Mouse (Mus musculus) hindbrain, embryonic 10.5 days (tissue): ENCODE results near the gene Rfx4. TPM values are rescaled to one million over a fixed set of nuclear protein-coding genes. Genes with fewer than 3 reads are reported as not detected.

ENCODE experiments used
- DNase-seq: peaks from one replicate; pipeline ENCODE4 v3.0.0-alpha.2; 2017; ENCODE audit warnings: low spot score
- H3K27ac ChIP-seq: fragments of 300-500 bp; sonication (generic); 2 replicates; pipeline ENCODE4 v1.5.1; 2016; ENCODE audit warnings: mild to moderate bottlenecking, moderate library complexity
- H3K27me3 ChIP-seq: fragments of 300-500 bp; sonication (generic); 2 replicates; pipeline ENCODE4 v1.6.1; 2016; ENCODE audit warnings: mild to moderate bottlenecking; ENCODE audit not compliant: poor library complexity, insufficient read depth, severe bottlenecking
- H3K36me3 ChIP-seq: fragments of 300-500 bp; sonication (generic); 2 replicates; pipeline ENCODE4 v1.6.1; 2016; ENCODE audit warnings: mild to moderate bottlenecking, moderate library complexity
- H3K4me1 ChIP-seq: fragments of 300-500 bp; sonication (generic); replicated peaks from 2 replicates; pipeline ENCODE4 v1.6.1; 2016; ENCODE audit warnings: mild to moderate bottlenecking
- H3K4me3 ChIP-seq: fragments of 300-500 bp; sonication (generic); 2 replicates; pipeline ENCODE4 v1.5.1; 2016; ENCODE audit warnings: mild to moderate bottlenecking, moderate library complexity
- H3K9me3 ChIP-seq: fragments of 300-500 bp; sonication (generic); 2 replicates; pipeline ENCODE4 v1.6.1; 2016; ENCODE audit warnings: mild to moderate bottlenecking, moderate library complexity
- WGBS: fragments of 180-500 bp; shearing (Covaris S2); methylation state at CpG from one replicate; pipeline ENCODE4 v1.1.7; 2016; 5-methylcytosine and 5-hydroxymethylcytosine counted together
- polyA plus RNA-seq: library from polyadenylated mRNA; unstranded; fragments of >200 nt; fragmentation: Nextera tagmentation; extraction: Ambion mirVana; gene quantifications from 2 replicates; pipeline ENCODE4 v1.2.1, GENCODE M21; 2016

Gene Rfx4
- polyA plus RNA-seq, 1 experiment from 2014 or later: 66.6 TPM

GRCm38 (mm10) chr10:84760118-84761111 is 4.6 kb downstream of the Rfx4 start:
- Histone ChIP-seq H3K36me3 (peaks cover 37% of the 10 kb centered on the region), H3K9me3 (no peaks in the 10 kb centered on the region), H3K4me3 (peak overlapping the region; percentile 77), H3K27ac (peak overlapping the region; percentile 94), H3K4me1 (peaks cover 71% of the 10 kb centered on the region), H3K27me3 (peaks cover 62% of the 10 kb centered on the region)
- 4% methylated on average over 46 of the region's 46 CpGs for WGBS
- DNase-seq: peak; percentile 82

GRCm38 (mm10) chr10:84768766-84769165 is 12.9 kb downstream of the Rfx4 start:
- WGBS: 84% methylated on average over 10 of the region's 10 CpGs
- DNase-seq: no peak
- Histone ChIP-seq H3K9me3 (no peaks in the 10 kb centered on the region), H3K4me1 (peaks cover 25% of the 10 kb centered on the region), H3K36me3 (peaks cover 88% of the 10 kb centered on the region), H3K27ac (no peak overlapping the region), H3K4me3 (no peak overlapping the region), H3K27me3 (no peaks in the 10 kb centered on the region)

- Histone ChIP-seq H3K4me1 (peaks cover 21% of the 10 kb centered on the region), H3K36me3 (peaks cover 98% of the 10 kb centered on the region), H3K27me3 (no peaks in the 10 kb centered on the region), H3K27ac (0 out of 2 replicates have a peak overlapping the region, but pooled peaks have one; percentile 50), H3K4me3 (no peak overlapping the region), H3K9me3 (no peaks in the 10 kb centered on the region)
- 83% methylated on average over 4 of the region's 4 CpGs for WGBS
- DNase-seq: peak; percentile 28
Measured at GRCm38 (mm10) chr10:84772380-84773130, 16.7 kb downstream of the Rfx4 start.

- no peaks in the 10 kb centered on the region for H3K9me3 ChIP-seq
- H3K27me3 ChIP-seq: no peaks in the 10 kb centered on the region
- DNase-seq: no peak
- peaks cover 96% of the 10 kb centered on the region for H3K36me3 ChIP-seq
- 86% methylated on average over 4 of the region's 4 CpGs for WGBS
- peaks cover 19% of the 10 kb centered on the region for H3K4me1 ChIP-seq
- H3K27ac ChIP-seq: no peak overlapping the region
- no peak overlapping the region for H3K4me3 ChIP-seq
Measured at GRCm38 (mm10) chr10:84773889-84774288, 18.0 kb downstream of the Rfx4 start.

- no peak overlapping the region for H3K4me3 ChIP-seq
- peaks cover 96% of the 10 kb centered on the region for H3K36me3 ChIP-seq
- no peak overlapping the region for H3K27ac ChIP-seq
- H3K4me1 ChIP-seq: peaks cover 19% of the 10 kb centered on the region
- no peaks in the 10 kb centered on the region for H3K9me3 ChIP-seq
- H3K27me3 ChIP-seq: no peaks in the 10 kb centered on the region
- DNase-seq: no peak
- WGBS: 89% methylated on average over 12 of the region's 12 CpGs
Measured at GRCm38 (mm10) chr10:84774573-84774972, 18.7 kb downstream of the Rfx4 start.

- DNase-seq: no peak
- no peak overlapping the region for H3K27ac ChIP-seq
- H3K4me1 ChIP-seq: peaks cover 10% of the 10 kb centered on the region
- no peaks in the 10 kb centered on the region for H3K27me3 ChIP-seq
- no peaks in the 10 kb centered on the region for H3K9me3 ChIP-seq
- H3K36me3 ChIP-seq: peaks cover 96% of the 10 kb centered on the region
- WGBS: 89% methylated on average over 5 of the region's 5 CpGs
- no peak overlapping the region for H3K4me3 ChIP-seq
Measured at GRCm38 (mm10) chr10:84777109-84777508, 21.2 kb downstream of the Rfx4 start.

- DNase-seq: no peak
- Histone ChIP-seq H3K9me3 (no peaks in the 10 kb centered on the region), H3K27ac (no peak overlapping the region), H3K4me1 (0 out of 2 replicates have a peak, but pooled peaks cover 3% of the 10 kb centered on the region), H3K27me3 (no peaks in the 10 kb centered on the region), H3K36me3 (peaks cover 91% of the 10 kb centered on the region), H3K4me3 (no peak overlapping the region)
- 84% methylated on average over 7 of the region's 7 CpGs for WGBS
Measured at GRCm38 (mm10) chr10:84777974-84778373, 22.1 kb downstream of the Rfx4 start.

- H3K27ac ChIP-seq: no peak overlapping the region
- H3K4me1 ChIP-seq: peaks cover 7% of the 10 kb centered on the region
- H3K36me3 ChIP-seq: peaks cover 76% of the 10 kb centered on the region
- no peak for DNase-seq
- H3K27me3 ChIP-seq: no peaks in the 10 kb centered on the region
- no peaks in the 10 kb centered on the region for H3K9me3 ChIP-seq
- H3K4me3 ChIP-seq: no peak overlapping the region
- WGBS: 91% methylated on average over 4 of the region's 4 CpGs
Measured at GRCm38 (mm10) chr10:84780828-84781227, 25.0 kb downstream of the Rfx4 start.

GRCm38 (mm10) chr10:84785339-84785738 is 29.5 kb downstream of the Rfx4 start:
- WGBS: 84% methylated on average over 4 of the region's 4 CpGs
- H3K36me3 ChIP-seq: peaks cover 79% of the 10 kb centered on the region
- no peaks in the 10 kb centered on the region for H3K27me3 ChIP-seq
- no peak for DNase-seq
- H3K4me3 ChIP-seq: no peak overlapping the region
- no peaks in the 10 kb centered on the region for H3K9me3 ChIP-seq
- no peak overlapping the region for H3K27ac ChIP-seq
- H3K4me1 ChIP-seq: peaks cover 14% of the 10 kb centered on the region

- WGBS: 89% methylated on average over 8 of the region's 8 CpGs
- peaks cover 80% of the 10 kb centered on the region for H3K36me3 ChIP-seq
- H3K27ac ChIP-seq: no peak overlapping the region
- no peak overlapping the region for H3K4me3 ChIP-seq
- no peaks in the 10 kb centered on the region for H3K27me3 ChIP-seq
- no peaks in the 10 kb centered on the region for H3K9me3 ChIP-seq
- DNase-seq: no peak
- H3K4me1 ChIP-seq: peaks cover 34% of the 10 kb centered on the region
Measured at GRCm38 (mm10) chr10:84790323-84790722, 34.5 kb downstream of the Rfx4 start.

GRCm38 (mm10) chr10:84791181-84791580 is 35.3 kb downstream of the Rfx4 start:
- Histone ChIP-seq H3K27ac (no peak overlapping the region), H3K4me3 (no peak overlapping the region), H3K36me3 (peaks cover 77% of the 10 kb centered on the region), H3K9me3 (no peaks in the 10 kb centered on the region), H3K4me1 (peaks cover 34% of the 10 kb centered on the region), H3K27me3 (no peaks in the 10 kb centered on the region)
- 95% methylated on average over 3 of the region's 3 CpGs for WGBS
- DNase-seq: no peak

GRCm38 (mm10) chr10:84801521-84801920 is 45.7 kb downstream of the Rfx4 start:
- Histone ChIP-seq H3K27me3 (no peaks in the 10 kb centered on the region), H3K4me3 (no peak overlapping the region), H3K9me3 (no peaks in the 10 kb centered on the region), H3K27ac (no peak overlapping the region), H3K4me1 (no peaks in the 10 kb centered on the region), H3K36me3 (peaks cover 84% of the 10 kb centered on the region)
- WGBS: 92% methylated on average over 6 of the region's 6 CpGs
- no peak for DNase-seq
